Mouse (Mus musculus): ENCODE results near the gene Cnnm3. TPM values are rescaled to one million over a fixed set of nuclear protein-coding genes. Genes with fewer than 3 reads are reported as not detected.

Cnnm3 gene
- total RNA-seq, 2 experiments from 2014 or later: 44.1 to 45.1 TPM

- no peak for DNase-seq (ENCODE audit: low spot score in 2 of 2)
Observed at GRCm38 (mm10) chr1:36574196-36574955, 62.7 kb downstream of the Cnnm3 start.

DNA sequence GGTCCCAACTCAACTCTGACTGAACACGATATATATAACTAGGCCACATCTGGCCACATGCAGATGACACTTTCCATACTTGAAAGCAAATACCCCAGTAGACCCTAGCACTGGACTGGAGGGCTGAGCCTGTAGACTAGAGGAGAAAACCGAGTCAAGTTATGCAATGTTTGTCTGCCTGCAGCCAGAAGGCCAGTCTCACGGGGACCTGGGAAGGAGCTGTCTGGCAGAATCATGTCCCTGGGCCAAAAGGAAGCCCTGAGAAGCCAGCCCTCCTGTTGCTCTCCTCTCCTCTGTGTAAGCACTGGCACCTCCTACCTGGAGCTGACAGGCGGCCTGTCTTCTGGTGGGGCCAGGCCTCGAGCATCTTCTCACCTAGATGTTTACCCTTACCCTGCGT, 63.7 kb downstream of the Cnnm3 start:
- DNase-seq (ENCODE audit: low spot score in 2 of 2): no peak

DNA sequence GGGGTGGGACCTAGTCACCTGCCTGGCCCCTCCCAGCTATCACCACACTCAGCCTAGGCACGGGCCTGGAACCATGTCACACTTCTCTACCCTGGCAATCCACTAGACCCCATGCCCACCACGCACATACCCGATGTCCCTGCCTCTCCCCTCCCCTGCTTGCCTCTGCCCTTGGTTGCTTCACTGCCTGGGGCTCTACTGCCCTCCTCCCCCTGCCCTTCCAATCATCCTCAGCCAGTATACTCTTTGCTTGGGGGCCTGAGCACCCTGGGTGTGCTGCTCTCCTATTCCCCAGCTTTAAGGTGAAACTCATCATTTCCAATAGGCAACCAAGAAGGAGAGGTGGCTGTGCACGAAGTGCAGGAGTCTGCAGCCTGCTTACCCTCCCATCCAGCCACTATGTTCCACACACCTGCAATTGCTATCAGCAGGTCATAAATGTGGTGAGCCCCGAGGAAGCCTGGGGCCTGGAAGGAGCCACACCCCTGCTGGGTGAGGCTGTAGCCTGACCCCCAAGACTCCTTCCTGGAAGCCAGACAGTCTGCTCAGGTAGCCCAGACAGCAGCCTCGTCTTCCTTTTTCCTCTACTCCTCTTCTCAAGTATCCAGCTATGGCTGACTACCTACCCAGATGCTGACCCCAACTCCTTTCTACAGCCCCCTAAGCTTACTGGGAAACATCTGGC, 65.5 kb downstream of the Cnnm3 start:
- DNase-seq (ENCODE audit: low spot score in 2 of 2): no peak

Small RNA genes within 50 kb of the gene (microRNA-seq; reads per million reads assigned to microRNA genes)
- gene Gm47280: not detected

Other genes with a start within 250 kb of the Cnnm3 start
- 10 to 100 TPM in 1 of 2 experiments, 1 to 10 TPM in 1; 8.0 to 10.4 TPM for gene Neurl3, start 237.2 kb upstream of the Cnnm3 start, total RNA-seq (2021)
- 1 to 10 TPM; 6.0 to 8.4 TPM for gene Arid5a, start 204.1 kb upstream of the Cnnm3 start, total RNA-seq (2021)
- gene Kansl3, start 142.7 kb upstream of the Cnnm3 start, total RNA-seq (2021): 100 to 1,000 TPM; 107 to 113 TPM
- gene Fer1l5, start 139.6 kb upstream of the Cnnm3 start, total RNA-seq (2021): under 1 TPM; 0.70 to 0.99 TPM
- 10 to 100 TPM; 25.3 to 31.2 TPM for gene Lman2l, start 66.6 kb upstream of the Cnnm3 start, total RNA-seq (2021)
- 1 to 10 TPM; 4.3 to 5.2 TPM for gene Cnnm4, start 40.2 kb upstream of the Cnnm3 start, total RNA-seq (2021)
- 10 to 100 TPM; 20.7 to 22.9 TPM for gene Ankrd23, start 25.0 kb downstream of the Cnnm3 start, total RNA-seq (2021)
- not detected for gene Gm42417, start 27.6 kb downstream of the Cnnm3 start, total RNA-seq (2021)
- 10 to 100 TPM; 19.8 to 23.1 TPM for gene Ankrd39, start 35.6 kb downstream of the Cnnm3 start, total RNA-seq (2021)
- 10 to 100 TPM; 44.0 to 57.6 TPM for gene Sema4c, start 46.5 kb downstream of the Cnnm3 start, total RNA-seq (2021)
- gene Fam178b, start 171.3 kb downstream of the Cnnm3 start, total RNA-seq (2021): 1 to 10 TPM; 1.0 to 1.2 TPM
- 100 to 1,000 TPM; 707 to 717 TPM for gene Cox5b, start 179.6 kb downstream of the Cnnm3 start, total RNA-seq (2021)
- not detected for gene 4933424G06Rik, start 198.3 kb downstream of the Cnnm3 start, total RNA-seq (2021)
- 100 to 1,000 TPM; 133 to 143 TPM for gene Actr1b, start 202.6 kb downstream of the Cnnm3 start, total RNA-seq (2021)
- gene Zap70, start 249.9 kb downstream of the Cnnm3 start, total RNA-seq (2021): under 1 TPM; 0.28 to 0.40 TPM